Mouse (Mus musculus) right cerebral cortex, postnatal 10 days (tissue): Measurements from ENCODE around the gene Mtif2.
"Not testable (repeated sequence)": the region's sequence is repeated elsewhere in the genome, so short reads cannot be mapped to it uniquely, and the experiment has no call there.

Experiments
- DNase-seq, 2 experiments: peaks; one replicate each; pipeline ENCODE4 v3.0.0; 2021; ENCODE audit warnings: low spot score in 2 of 2

Mtif2 gene

DNA sequence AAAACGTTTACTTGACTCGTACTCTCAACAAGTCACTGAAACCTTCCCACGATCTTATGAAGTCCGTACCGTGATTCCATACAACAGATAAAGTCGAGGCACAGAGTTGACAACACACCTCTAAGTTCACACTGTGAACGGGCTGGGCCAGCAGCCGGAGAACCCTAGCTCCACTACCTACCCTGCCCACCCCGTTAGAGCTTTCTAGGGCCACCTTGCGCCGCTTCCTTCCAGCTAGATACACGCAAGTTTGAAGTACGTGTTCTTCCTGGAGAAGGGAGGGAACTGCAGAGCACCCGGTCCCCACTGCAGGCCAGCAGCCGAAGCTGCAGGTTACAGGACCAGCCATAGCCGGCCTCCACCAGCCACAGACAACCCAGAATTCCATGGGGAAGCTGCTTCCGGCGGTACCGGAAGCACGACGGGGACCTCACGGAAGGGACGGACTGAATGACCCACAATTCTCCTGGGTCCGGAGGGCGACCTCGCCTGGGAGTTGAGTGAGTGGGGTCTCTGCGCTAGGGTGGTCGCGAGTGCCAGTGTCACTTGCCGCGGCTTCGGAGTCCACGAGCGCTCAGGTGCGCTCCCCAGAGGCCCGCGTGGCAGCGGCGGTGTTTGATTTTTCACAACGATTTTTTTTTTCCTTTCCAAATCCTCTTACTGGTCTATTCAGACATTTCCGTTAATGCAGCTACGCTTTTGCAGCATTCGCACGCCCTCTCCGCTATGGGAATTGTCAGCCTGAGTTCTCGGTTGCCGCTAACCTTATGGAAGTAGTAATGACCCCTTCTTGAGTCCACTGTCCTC lies at the start of gene Mtif2:
Mtif2 (plus strand) TSS at position 421 of the 807 bp plus-strand sequence.
- DNase-seq, result peak; percentile 89 to 90

DNA sequence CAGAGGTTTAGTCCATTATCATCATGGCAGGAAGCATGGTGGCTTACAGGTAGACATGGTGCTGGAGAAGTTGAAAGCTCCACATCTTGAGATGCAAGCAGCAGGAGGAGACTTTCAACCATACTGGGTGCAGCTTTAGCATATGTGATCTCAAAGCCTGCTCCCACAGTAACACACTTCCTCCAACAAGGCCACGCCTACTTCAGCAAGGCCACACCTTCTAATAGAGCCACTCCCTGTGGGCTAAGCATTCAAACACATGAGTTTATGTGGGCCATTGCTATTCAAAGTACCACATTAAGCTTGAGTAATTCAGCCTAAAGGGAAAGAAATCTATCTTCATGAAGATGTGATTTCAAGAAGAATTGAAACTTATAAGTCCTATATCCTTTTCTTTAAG lies 33.1 kb upstream of the Mtif2 start:
- no peak for DNase-seq

DNA sequence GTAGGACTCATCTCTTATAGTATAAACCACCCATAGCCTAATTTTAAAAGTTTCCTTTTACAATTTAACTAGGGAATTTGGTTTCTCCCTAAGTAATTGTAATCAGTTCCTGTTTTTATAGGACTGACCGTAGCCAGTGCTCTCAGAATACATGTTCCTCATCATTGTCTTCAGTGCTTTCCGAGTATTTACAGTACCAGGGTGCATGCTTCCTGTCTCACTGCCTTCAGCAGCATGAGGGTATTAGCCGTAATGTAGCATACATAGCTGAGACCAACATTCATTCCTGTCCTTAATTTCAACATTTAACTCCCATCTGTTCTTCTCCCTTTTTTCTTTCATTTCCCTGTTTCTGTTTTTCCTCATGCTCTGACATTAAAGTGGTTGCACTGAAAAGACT lies 29.2 kb upstream of the Mtif2 start:
- DNase-seq, result no peak

DNA sequence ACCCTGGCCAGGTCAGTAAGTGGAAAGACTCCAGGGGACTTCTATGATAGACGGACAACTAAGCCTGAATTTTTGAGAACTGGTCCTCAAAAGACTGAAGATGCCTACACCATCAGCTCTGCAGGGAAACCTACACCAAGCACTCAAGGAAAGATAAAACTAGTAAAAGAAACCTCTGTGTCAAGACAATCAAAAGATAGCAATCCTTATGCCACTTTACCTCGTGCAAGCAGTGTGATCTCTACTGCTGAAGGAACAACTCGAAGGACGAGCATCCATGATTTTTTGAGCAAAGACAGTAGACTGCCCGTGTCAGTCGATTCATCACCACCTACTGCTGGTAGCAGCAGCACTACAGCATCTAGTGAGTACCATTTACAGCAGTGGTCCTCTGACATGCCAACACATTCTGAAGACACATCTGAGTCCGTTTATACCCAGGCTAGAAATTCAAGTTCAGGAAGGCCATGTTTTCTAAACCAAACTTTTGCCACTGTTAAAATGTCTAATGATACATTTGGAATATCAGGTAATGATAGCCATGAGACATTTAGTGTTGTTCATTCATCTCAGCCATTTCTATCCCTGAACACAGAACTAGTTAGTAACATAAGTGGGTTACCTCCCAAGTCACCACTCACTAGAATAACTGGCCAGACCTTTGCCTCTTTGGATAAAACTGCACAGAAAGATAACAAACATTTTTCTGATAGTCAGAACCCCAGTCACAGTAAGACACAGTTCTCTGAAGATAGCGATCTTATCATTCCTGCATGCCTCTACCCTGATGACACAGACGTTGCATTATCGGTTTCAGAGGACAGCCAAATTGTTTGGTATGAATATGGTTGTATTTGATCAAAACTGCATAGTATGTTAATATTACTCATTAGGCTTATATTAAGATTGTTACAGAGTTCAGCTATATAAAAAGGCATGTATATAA lies 22.0 kb upstream of the Mtif2 start:
- no peak for DNase-seq

DNA sequence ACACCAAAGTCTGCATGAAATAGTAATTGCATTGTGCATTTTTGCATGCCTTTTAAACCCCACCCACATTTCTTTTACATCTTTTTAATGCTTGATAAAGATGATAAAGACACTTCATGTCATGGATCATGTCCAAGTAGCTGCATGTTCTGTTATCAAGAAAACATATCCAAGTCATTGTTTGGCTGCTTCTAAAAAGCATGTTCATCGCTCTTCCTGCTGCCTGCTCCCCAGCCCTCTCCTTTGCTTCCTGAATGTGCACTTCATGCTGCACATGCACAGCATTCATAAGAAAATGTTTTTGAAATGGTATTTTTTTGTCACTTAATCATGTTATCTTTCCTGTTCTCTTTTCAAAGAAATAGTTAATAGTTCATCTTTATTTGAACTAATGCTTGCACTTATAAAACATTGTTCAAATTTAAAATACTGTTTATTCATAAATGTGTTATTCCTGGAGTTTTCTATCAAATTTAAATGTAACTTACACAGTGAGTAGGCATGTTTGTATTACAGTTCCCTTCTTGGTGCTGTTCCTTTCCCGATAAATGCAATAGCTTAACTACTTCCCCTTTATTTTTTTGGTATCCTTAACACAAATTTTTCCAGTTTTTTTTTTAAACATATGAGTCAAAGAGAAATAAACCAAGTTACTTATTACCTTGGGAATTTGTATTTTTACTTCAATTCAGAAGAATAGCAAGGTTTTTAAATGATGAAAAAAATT lies 21.1 kb upstream of the Mtif2 start:
- DNase-seq, result no peak

DNA sequence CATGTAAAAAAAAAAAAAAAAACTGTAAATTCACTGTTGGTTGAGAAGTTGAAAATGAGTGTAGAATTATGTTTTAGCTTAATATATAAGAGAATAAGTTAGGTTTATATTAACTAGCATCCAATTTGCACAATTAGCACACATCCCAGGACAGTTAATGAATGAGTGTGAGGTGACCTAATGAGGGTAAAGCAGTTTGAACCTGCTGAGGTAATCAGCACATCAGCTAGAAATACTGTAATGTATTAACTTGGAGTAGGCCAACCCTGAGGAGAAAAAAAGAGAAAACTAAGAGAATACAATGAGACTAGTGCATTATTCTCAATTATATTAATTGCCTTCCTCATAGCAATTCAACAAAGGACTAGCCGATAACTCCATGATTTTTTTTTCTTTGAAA lies 16.8 kb upstream of the Mtif2 start:
- no peak for DNase-seq

DNA sequence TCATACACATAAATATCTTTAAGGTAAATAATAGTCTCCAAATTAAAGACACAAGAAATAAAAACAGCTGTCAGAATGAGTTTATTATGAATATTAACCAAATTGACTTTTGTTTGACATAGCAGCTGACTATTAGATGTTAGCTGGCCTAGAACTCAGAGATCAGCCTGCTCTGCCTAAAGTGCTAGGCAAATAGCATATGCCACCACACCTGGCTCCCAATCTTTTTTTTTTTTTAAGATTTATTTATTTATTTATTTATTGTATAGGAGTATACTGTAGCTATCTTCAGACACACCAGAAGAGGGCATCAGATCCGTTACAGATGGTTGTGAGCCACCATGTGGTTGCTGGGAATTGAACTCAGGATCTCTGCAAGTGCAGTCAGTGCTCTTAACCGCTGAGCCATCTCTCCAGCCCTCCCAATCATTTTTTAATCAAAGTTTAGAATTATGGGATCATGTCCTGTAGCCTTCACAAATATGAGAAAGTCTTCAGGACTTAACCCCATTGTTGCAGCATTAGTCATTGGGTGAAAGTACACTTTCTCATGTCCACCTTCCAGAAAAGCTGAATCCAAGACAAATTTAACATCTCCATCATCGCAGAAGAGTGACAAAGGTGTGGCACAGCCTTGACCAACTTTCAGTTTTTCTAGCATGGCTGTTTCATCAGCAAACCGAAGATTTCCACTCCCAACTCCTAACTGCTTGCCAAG lies 13.2 kb upstream of the Mtif2 start:
- DNase-seq, result no peak

DNA sequence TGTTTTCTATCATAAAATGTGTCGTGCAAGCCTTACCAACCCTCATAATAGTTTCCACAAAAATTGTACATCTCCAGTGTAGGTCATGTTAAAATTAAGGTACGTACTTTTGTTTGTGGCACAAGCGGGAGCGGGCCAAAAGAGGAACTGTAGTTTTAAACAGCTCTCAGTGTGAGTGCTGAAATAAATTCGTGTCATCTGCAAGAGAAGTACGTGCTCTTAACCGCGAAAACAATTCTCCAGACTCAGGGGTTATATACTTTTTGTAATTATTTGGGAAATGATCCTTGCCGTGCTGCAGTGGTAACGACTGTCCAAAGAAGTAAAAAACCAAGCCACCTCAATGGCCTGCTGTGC lies 11.9 kb upstream of the Mtif2 start:
- no peak for DNase-seq

DNA sequence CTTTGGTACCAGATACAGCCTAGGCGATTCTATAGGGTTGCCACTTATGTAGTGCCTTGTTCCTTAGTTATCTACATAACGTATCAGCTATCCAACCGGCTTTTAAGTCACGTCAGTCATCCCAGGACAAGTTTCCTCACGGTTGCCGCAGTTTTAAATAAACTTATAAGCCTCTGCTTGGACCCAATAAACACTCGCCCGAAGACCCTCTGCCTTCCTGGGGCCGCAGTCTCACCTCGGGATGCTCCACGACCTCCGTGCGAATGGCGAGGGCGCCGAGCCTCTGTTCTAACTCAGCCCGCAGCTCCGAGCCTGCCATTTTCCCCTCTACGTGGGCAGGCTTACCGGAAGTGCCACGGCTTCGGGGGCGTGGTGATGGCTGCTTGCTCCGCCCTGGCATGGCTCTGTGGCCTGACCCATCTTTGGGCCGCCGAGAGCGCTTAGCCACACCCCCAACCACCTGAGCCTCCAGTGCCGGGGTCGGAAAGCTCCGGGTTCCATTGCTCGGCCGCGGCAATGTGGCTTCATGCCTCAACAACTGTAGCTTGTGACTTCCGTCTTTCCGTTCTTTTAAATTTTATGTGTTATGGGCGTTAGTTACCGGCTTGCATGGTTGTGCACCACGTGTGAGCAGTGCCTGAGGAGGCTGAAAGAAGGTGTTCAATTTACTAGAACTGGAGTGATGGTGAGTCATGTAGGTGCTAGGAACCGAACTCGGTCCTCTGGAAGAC lies 11.4 kb upstream of the Mtif2 start, which contains the start of gene Prorsd1:
Prorsd1 (minus strand) TSS at position 352 of the 731 bp plus-strand sequence.
- DNase-seq, result peak; percentile 87

DNA sequence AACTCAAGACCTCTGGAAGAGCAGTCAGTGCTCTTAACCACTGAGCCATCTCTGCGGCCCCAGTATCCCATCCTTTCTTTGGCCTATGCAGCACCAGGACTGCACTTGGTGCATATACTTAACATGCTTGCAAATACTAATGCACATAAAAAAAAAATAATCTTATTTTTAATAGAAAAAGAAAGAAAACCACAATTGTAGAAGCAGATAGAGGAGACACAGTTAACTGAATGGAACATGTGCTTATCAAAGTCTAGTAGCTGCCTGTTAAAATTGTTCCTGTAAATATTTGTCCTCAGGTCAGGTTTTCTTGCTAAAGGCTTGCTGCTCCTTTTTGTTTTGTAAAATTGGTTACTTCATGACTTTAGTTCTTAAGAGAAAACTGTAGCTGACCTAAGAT lies 12.0 kb downstream of the Mtif2 start:
- DNase-seq, result no peak

DNA sequence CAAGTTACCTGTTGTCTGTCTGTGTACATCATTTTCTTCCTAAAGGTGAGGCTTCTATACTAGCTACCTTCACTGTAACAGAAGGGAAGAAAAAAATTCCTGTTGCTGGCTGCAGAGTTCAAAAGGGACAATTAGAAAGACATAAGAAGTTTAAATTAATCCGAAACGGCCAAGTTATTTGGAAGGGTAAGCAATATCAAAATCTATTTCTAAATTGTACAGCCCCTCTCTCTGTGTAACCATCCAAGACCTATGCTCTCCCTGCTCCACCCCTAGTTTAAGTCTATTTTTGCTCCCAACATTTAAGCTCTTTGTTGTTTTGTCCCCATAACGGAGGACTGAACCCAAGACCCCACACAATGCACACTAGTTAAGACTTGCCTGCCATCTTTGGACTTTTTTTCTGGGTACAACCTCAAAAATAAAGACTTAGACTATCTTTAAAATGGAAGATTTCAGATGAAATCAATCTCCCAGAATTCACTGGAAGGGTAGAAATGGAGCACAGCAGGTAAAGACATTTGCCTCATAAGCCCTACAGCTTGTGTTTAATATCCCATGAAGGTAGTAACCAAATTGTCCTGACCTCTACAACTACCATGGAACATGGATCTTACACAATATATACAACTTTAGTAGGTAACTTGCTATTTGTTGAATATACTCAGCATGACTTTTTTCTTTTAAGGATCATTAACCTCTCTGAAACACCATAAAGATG lies 18.2 kb downstream of the Mtif2 start:
- no peak for DNase-seq

DNA sequence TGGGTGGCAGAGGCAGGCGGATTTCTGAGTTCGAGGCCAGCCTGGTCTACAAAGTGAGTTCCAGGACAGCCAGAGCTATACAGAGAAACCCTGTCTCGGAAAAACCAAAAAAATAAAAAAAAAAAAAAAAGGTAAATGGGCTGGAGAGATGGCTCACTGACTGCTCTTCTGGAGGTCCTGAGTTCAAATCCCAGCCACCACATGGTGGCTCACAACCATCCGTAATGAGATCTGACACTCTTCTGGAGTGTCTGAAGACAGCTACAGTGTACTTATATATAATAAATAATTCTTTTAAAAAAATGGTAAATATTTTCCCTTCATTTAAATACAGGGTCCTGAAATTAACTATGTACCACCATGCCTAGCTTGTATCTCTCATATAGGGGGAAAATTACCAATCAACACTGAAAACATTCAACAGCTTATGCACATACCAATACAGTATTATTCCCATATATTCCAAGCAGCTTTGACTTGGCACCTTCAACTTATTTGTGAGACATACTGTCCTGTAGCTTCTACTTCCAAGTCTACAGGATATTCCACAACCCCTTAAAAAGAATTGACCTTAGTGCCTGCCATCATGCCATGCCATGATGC lies 19.0 kb downstream of the Mtif2 start:
- not testable (repeated sequence) for DNase-seq

DNA sequence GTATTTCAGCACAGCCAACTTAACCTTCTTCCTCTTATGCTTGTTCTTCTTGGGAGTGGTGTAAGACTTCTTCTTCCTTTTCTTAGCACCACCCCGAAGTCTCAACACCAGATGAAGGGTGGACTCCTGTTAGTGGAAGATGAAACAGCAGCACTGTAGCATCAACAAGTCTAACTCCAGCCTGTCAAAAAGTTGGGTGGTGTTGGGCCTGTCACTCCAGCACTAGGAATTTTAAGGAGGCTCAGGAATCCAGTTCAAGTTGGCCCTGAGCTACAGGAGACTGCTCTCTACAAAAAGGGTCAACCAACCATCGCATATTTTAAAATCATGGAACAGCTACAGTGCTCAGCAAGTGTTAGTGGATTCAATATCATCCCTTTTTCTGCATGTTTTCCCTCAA lies 20.1 kb downstream of the Mtif2 start:
- DNase-seq, result not testable (repeated sequence)

DNA sequence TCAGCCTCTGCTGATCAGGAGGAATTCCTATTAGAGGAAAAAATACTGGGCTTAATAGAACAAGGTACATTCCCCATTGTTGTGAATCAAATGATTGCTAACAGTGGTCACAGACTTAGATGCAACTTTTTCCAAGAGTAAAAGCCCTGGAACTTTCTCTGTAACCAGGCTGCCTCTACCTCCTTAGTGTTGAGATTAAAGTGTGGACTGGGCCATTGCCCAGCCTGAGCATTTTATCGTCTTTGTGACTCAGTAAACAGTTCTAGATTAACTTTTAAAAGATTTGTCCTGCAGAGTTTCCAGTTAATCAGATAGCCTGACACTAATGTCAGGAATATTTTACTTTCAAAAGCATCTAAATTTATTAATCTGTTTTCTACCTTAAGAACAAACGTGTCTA lies 20.6 kb downstream of the Mtif2 start:
- no peak for DNase-seq

DNA sequence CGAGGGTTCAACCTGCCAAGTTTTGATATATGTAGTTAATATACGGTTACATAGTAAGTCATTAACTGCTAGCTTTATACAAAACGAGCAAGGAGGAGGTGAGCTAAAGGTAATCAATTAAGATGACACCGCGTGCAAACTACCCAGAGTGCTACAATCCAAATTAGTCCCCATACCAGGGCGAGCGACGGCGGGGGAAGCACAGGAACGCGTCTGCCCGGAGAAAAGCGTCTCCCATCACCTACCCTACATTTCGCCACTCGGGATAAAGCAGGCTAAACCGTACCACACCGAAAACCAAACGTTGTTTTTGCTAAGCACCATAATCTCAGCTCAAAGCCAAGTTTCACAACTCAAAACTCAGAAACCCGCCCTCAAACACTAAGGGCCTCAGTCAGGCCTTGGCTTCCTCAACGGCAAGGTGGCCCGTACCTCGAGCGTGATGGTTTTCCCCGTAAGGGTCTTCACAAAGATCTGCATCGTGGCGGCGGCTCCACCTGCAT lies 21.1 kb downstream of the Mtif2 start:
- DNase-seq, result peak in 1 of 2 experiments; percentile 47

DNA sequence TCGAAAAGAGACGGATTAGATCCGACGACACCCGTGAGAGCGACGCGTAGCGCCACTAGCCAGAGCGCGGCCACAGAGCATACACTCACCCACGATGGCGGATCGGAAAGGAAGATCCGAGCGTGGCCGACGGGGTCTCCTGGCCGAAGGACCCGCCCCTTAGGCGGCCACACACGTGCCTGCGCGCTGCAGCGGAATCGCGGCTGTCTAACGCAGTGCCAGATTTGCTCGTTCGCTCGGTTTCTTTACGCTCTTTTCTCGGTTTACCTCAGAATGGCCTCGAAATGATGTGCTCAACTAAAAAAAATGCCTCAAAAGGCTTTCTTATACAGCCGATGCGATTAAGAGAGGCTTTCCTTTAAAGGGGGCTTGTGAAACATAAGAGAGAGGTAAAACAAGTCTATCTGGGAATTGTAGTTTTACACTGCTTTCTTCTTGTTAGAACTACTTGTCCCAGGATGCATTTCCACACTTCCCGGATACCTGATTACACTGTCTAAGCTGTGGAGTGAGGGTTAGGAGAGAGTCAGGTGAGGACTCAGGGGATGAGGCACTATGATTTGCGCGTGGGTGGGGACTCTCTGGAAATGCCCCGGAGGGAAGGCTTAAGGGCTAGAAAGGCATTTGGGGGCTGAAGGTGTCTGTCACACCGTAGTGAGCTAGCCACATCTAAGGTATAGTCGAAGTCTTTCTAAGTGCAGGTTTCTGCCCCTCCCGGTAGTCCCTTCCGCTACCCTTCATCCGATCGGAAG lies 21.7 kb downstream of the Mtif2 start, which contains the start of the genes Clhc1 and Rps27a:
Clhc1 (plus strand) TSS at position 199 of the 752 bp plus-strand sequence.
Rps27a (minus strand) TSS at position 358 of the 752 bp plus-strand sequence.
- peak; percentile 94 for DNase-seq

DNA sequence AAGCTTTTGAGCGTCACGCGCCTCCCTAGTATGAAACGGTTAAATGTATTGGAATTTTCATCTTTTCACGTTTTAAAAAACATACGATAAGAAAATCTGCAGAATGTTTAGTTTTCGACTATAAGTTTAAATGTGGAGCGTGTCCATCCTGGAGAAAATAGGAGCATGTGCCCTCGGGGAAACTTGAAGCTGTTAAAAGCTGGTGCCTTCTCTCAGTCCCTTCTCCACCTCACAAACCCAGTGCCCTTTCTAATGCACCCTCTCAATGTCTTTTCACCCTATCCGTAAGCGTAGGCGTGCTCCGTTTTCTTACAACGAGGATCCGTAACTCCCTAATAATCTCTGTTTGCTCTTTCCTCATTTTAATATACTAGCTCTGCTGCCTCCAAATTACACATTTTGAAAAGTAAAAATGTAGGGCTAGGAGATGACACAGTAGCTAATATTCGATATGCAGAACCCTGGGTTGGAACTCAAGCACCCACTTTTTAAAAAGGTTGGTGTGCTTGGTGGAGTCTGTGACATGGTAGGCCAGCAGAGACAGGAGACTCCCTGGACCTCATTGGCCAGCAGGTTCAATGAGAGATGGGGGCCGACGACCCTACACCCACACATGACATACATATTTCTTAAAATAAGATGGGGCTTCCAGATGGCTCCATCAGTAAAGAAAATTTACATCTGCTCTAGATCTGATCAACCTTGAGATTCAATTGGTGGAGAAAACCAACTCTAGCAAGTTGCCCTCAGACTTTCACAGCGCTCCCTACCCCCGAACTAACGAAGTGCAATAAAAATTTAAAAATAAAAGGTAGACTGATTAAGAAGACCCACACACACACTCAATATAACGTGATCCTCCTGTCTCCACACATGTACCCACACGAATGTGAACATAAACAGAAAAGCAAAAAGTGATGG lies 22.6 kb downstream of the Mtif2 start:
- DNase-seq, result peak in 1 of 2 experiments; percentile 31
